In the genomic region with DNA sequence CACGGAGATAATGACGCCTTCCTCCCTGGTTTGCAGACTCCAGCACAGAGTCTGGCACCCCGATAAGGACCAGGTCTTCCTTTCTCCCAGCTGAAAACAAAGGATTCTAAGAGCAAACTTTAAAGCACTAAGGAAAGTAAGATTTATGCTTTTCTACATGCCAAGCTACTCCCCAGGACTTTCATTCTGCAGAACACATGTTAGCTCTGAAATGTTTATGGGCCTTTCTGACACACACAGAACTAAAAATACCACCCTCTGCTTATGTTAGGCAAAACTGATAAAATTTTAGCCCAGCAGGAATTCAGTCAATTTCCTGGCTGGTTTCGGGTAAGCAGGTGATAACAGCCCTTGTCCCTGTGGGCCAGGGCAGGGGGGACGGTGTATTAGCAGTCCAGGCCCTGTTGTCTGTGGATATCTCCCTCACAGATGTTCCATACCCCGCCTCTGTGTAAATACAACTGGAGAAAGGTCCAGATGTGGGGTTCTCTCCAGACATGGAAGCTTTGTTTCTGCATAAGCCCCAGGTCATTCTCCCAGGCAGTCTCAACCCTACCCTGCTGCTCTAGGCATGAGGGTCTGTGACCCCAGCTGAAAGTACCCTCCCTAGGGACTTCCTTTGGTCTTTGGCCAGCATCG, we compare ENCODE assay signal across 13 mouse cellular contexts.
DNase-seq lines count a peak whose midpoint lies in the region; ATAC-seq lines count a peak whose summit lies in the region.
"Had no signal": no experiment of that assay in that cellular context is flagged by ENCODE, and none has a peak within 500 bp of the region (broad histone marks: within the 10 kb centered on the region; RNA-seq: fewer than 3 reads in every experiment).

No protein-coding gene starts in this region.

- H3K4me2 ChIP-seq in heart, embryonic 12.5 days = no peak overlapping the region
- no peak overlapping the region for H3K4me2 ChIP-seq in liver, embryonic 12.5 days
- H3K4me2 ChIP-seq in intestine, embryonic 16.5 days (ENCODE audit: low read depth, low read length) = no peak overlapping the region
- H3K4me2 ChIP-seq in stomach, embryonic 16.5 days (ENCODE audit: low read depth, low read length) = no peak overlapping the region
- no peak overlapping the region for H3K4me2 ChIP-seq in midbrain, embryonic 15.5 days
- H3K4me2 ChIP-seq: forebrain, embryonic 12.5 days had no signal

- peak overlapping the region; percentile 41 for H3K27ac ChIP-seq in heart, embryonic 12.5 days (ENCODE audit: poor library complexity, severe bottlenecking)
- no peak overlapping the region for H3K27ac ChIP-seq in liver, embryonic 12.5 days
- H3K27ac ChIP-seq in intestine, embryonic 16.5 days (ENCODE audit: low read length) = peak overlapping the region; percentile 33; the same call in 1 of the 2 replicates
- 0 out of 2 replicates have a peak overlapping the region, but pooled peaks have one; percentile 22 for H3K27ac ChIP-seq in stomach, embryonic 16.5 days (ENCODE audit: low read length)
- no peak overlapping the region for H3K27ac ChIP-seq in midbrain, embryonic 15.5 days
- H3K27ac ChIP-seq: forebrain, embryonic 12.5 days had no signal

- no peak overlapping the region for H3K4me3 ChIP-seq in heart, embryonic 12.5 days
- H3K4me3 ChIP-seq in liver, embryonic 12.5 days = no peak overlapping the region
- no peak overlapping the region for H3K4me3 ChIP-seq in intestine, embryonic 16.5 days (ENCODE audit: low read length)
- no peak overlapping the region for H3K4me3 ChIP-seq in stomach, embryonic 16.5 days (replicated peaks; ENCODE audit: low read length)
- H3K4me3 ChIP-seq in midbrain, embryonic 15.5 days = no peak overlapping the region
- H3K4me3 ChIP-seq: forebrain, embryonic 12.5 days; midbrain, embryonic 10.5 days had no signal

- H3K4me1 ChIP-seq in heart, embryonic 12.5 days (replicated peaks) = peaks cover 23% of the 10 kb centered on the region
- no peaks in the 10 kb centered on the region for H3K4me1 ChIP-seq in liver, embryonic 12.5 days
- H3K4me1 ChIP-seq in intestine, embryonic 16.5 days (ENCODE audit: control insufficient read depth, insufficient read depth, low read length) = peaks cover 12% of the 10 kb centered on the region; the same call in 1 of the 2 replicates
- peaks cover 13% of the 10 kb centered on the region for H3K4me1 ChIP-seq in stomach, embryonic 16.5 days (ENCODE audit: control insufficient read depth, insufficient read depth, low read length)
- no peaks in the 10 kb centered on the region; the same call in 1 of the 2 replicates for H3K4me1 ChIP-seq in midbrain, embryonic 15.5 days

- H3K9me3 ChIP-seq in heart, embryonic 12.5 days (replicated peaks) = no peaks in the 10 kb centered on the region
- no peaks in the 10 kb centered on the region for H3K9me3 ChIP-seq in liver, embryonic 12.5 days (replicated peaks)
- no peaks in the 10 kb centered on the region for H3K9me3 ChIP-seq in intestine, embryonic 16.5 days (ENCODE audit: control insufficient read depth, low read length)
- H3K9me3 ChIP-seq in stomach, embryonic 16.5 days (replicated peaks; ENCODE audit: control insufficient read depth, low read length) = no peaks in the 10 kb centered on the region
- no peaks in the 10 kb centered on the region for H3K9me3 ChIP-seq in midbrain, embryonic 15.5 days
- H3K9me3 ChIP-seq: forebrain, embryonic 12.5 days; midbrain, embryonic 10.5 days had no signal

- no peaks in the 10 kb centered on the region for H3K36me3 ChIP-seq in heart, embryonic 12.5 days
- H3K36me3 ChIP-seq in liver, embryonic 12.5 days = no peaks in the 10 kb centered on the region
- H3K36me3 ChIP-seq in intestine, embryonic 16.5 days (ENCODE audit: control insufficient read depth, insufficient read depth, low read length) = no peaks in the 10 kb centered on the region
- H3K36me3 ChIP-seq in stomach, embryonic 16.5 days (ENCODE audit: control insufficient read depth, insufficient read depth, low read length) = no peaks in the 10 kb centered on the region
- H3K36me3 ChIP-seq in midbrain, embryonic 15.5 days (replicated peaks) = no peaks in the 10 kb centered on the region
- H3K36me3 ChIP-seq: forebrain, embryonic 12.5 days; midbrain, embryonic 10.5 days had no signal

- peak; percentile 58 for ATAC-seq in heart, embryonic 12.5 days (ENCODE audit: insufficient number of reproducible peaks, low FRiP score)
- no peak for ATAC-seq in liver, embryonic 12.5 days
- no peak for ATAC-seq in intestine, embryonic 16.5 days
- ATAC-seq in stomach, embryonic 16.5 days (ENCODE audit: insufficient read depth, low FRiP score) = peak; percentile 28; the same call in 1 of the 2 replicates
- no peak for ATAC-seq in midbrain, embryonic 15.5 days (replicated peaks)

- no peak for DNase-seq in heart, adult 11 months
- DNase-seq in liver = peak; percentile 7
- DNase-seq: kidney, adult 8-10 months; lung, adult 18-20 months; right cerebral cortex, adult 18-20 months; thymus, postnatal 36 days had no signal

- 28% methylated on average over 7 of the region's 7 CpGs for WGBS in heart, embryonic 12.5 days
- 40% methylated on average over 7 of the region's 7 CpGs for WGBS in liver, embryonic 12.5 days (ENCODE audit: insufficient replicate concordance)
- WGBS in intestine, embryonic 16.5 days = 42% methylated on average over 7 of the region's 7 CpGs
- 38% methylated on average over 7 of the region's 7 CpGs for WGBS in stomach, embryonic 16.5 days
- 85% methylated on average over 7 of the region's 7 CpGs for WGBS in midbrain, embryonic 15.5 days

- peaks cover 11% of the 10 kb centered on the region; the same call in 1 of the 2 replicates for H3K27me3 ChIP-seq in heart, embryonic 12.5 days (replicated peaks)
- H3K27me3 ChIP-seq in liver, embryonic 12.5 days (replicated peaks) = no peaks in the 10 kb centered on the region
- no peaks in the 10 kb centered on the region for H3K27me3 ChIP-seq in intestine, embryonic 16.5 days (replicated peaks; ENCODE audit: control insufficient read depth, insufficient read depth, low read length)
- H3K27me3 ChIP-seq in stomach, embryonic 16.5 days (ENCODE audit: control insufficient read depth, insufficient read depth, low read length) = no peaks in the 10 kb centered on the region
- H3K27me3 ChIP-seq in midbrain, embryonic 15.5 days (replicated peaks) = no peaks in the 10 kb centered on the region

- no peak overlapping the region for H3K9ac ChIP-seq in heart, embryonic 12.5 days
- no peak overlapping the region for H3K9ac ChIP-seq in liver, embryonic 12.5 days
- no peak overlapping the region for H3K9ac ChIP-seq in intestine, embryonic 16.5 days (ENCODE audit: low read depth, low read length)
- 0 out of 2 replicates have a peak overlapping the region, but pooled peaks have one; percentile 3 for H3K9ac ChIP-seq in stomach, embryonic 16.5 days (ENCODE audit: low read length)
- H3K9ac ChIP-seq in midbrain, embryonic 15.5 days = no peak overlapping the region
- H3K9ac ChIP-seq: forebrain, embryonic 12.5 days had no signal

Comparison
In these comparisons a context has a peak if more than half of its experiments do, and no peak if none do; other contexts are left out.
1. ATAC-seq: peak in heart, embryonic 12.5 days (single experiment) and stomach, embryonic 16.5 days (single experiment); none in liver, embryonic 12.5 days (single experiment), intestine, embryonic 16.5 days (single experiment) and midbrain, embryonic 15.5 days (single experiment).
2. H3K27ac ChIP-seq: peak in heart, embryonic 12.5 days (single experiment), intestine, embryonic 16.5 days (single experiment) and stomach, embryonic 16.5 days (single experiment); none in liver, embryonic 12.5 days (single experiment) and midbrain, embryonic 15.5 days (single experiment).